ENCODE assay signal across 7 mouse cellular contexts in the genomic region with DNA sequence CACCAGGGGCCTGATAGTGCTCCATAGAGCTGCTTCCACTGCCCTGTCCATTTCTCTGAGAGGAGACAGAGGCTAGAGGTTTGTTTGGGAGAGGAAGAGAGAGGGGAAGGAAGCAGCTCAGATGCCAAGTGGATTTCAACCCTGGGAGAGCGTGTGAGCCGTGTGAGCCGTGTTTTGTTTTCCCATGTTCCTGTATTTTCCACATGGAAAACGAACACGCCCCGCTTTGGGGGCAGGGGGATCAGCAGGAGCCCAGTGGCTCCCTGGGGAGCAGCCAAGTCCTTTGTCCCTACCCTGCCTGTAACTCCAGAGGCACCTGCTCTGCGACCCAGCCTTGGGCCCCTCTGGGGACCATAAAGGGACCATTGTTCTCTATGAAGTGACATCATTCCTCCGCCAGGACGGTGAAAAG. TPM values are rescaled to one million over a fixed set of nuclear protein-coding genes. Genes with fewer than 3 reads are reported as not detected.
A peak's percentile ranks its signal among the peaks of the same experiment; 100 is the strongest.
DNase-seq lines count a peak whose midpoint lies in the region; ATAC-seq lines count a peak whose summit lies in the region.

No protein-coding gene starts in this region.

- no peak overlapping the region for H3K4me3 ChIP-seq in embryonic facial prominence, embryonic 13.5 days
- H3K4me3 ChIP-seq in heart, embryonic 10.5 days, result no peak overlapping the region
- no peak overlapping the region for H3K4me3 ChIP-seq in stomach, embryonic 16.5 days (replicated peaks; ENCODE audit: low read length)

- H3K4me1 ChIP-seq in embryonic facial prominence, embryonic 13.5 days, result peaks cover 28% of the 10 kb centered on the region
- H3K4me1 ChIP-seq in heart, embryonic 10.5 days, result peaks cover 87% of the 10 kb centered on the region
- peaks cover 18% of the 10 kb centered on the region for H3K4me1 ChIP-seq in stomach, embryonic 16.5 days (ENCODE audit: control insufficient read depth, insufficient read depth, low read length)

- DNase-seq in heart, embryonic 10.5 days (ENCODE audit: low spot score), result peak; percentile 78
- peak; percentile 54 for DNase-seq in kidney, adult 9 months
- DNase-seq in lung, postnatal 14 days, result peak; percentile 64
- no peak for DNase-seq in cerebellum, adult 9-11 months
- no peak for DNase-seq in ovary, adult 18-20 months (ENCODE audit: low spot score)

- WGBS in embryonic facial prominence, embryonic 13.5 days, result 22% methylated on average over 9 of the region's 9 CpGs
- 47% methylated on average over 9 of the region's 9 CpGs for WGBS in heart, embryonic 10.5 days
- 45% methylated on average over 9 of the region's 9 CpGs for WGBS in stomach, embryonic 16.5 days

- peak overlapping the region; percentile 84 for H3K27ac ChIP-seq in embryonic facial prominence, embryonic 13.5 days
- peak overlapping the region; percentile 92 for H3K27ac ChIP-seq in heart, embryonic 10.5 days
- peak overlapping the region; percentile 98 for H3K27ac ChIP-seq in stomach, embryonic 16.5 days (ENCODE audit: low read length)

- peaks cover 24% of the 10 kb centered on the region for H3K27me3 ChIP-seq in embryonic facial prominence, embryonic 13.5 days
- H3K27me3 ChIP-seq in heart, embryonic 10.5 days (ENCODE audit: insufficient read depth, poor library complexity, severe bottlenecking), result peaks cover 7% of the 10 kb centered on the region; the same call in 1 of the 2 replicates
- peaks cover 7% of the 10 kb centered on the region; the same call in 1 of the 2 replicates for H3K27me3 ChIP-seq in stomach, embryonic 16.5 days (ENCODE audit: control insufficient read depth, insufficient read depth, low read length)

- H3K9me3 ChIP-seq in embryonic facial prominence, embryonic 13.5 days, result no peaks in the 10 kb centered on the region
- no peaks in the 10 kb centered on the region for H3K9me3 ChIP-seq in heart, embryonic 10.5 days
- no peaks in the 10 kb centered on the region for H3K9me3 ChIP-seq in stomach, embryonic 16.5 days (replicated peaks; ENCODE audit: control insufficient read depth, low read length)

- no peaks in the 10 kb centered on the region for H3K36me3 ChIP-seq in embryonic facial prominence, embryonic 13.5 days
- H3K36me3 ChIP-seq in heart, embryonic 10.5 days, result peaks cover 10% of the 10 kb centered on the region; the same call in 1 of the 2 replicates
- no peaks in the 10 kb centered on the region for H3K36me3 ChIP-seq in stomach, embryonic 16.5 days (ENCODE audit: control insufficient read depth, insufficient read depth, low read length)

- peak overlapping the region; percentile 55 for H3K9ac ChIP-seq in embryonic facial prominence, embryonic 13.5 days
- peak overlapping the region; percentile 53 for H3K9ac ChIP-seq in stomach, embryonic 16.5 days (ENCODE audit: low read length)

- no peak for ATAC-seq in embryonic facial prominence, embryonic 13.5 days (ENCODE audit: insufficient number of reproducible peaks, insufficient read depth, low FRiP score, low TSS enrichment, low read depth)
- ATAC-seq in stomach, embryonic 16.5 days (ENCODE audit: insufficient read depth, low FRiP score), result peak; percentile 81

- H3K4me2 ChIP-seq in embryonic facial prominence, embryonic 13.5 days, result peak overlapping the region; percentile 3; the same call in 1 of the 2 replicates
- peak overlapping the region; percentile 30 for H3K4me2 ChIP-seq in stomach, embryonic 16.5 days (ENCODE audit: low read depth, low read length)

RNA-seq across cellular contexts. Expression of gene Crybb3, which starts 51.7 kb away (rescaled TPM):
- 1.3 and 2.5 TPM in 2 replicates for polyA plus RNA-seq in embryonic facial prominence, embryonic 13.5 days (2015; fragmentation: Nextera tagmentation; extraction: Ambion mirVana)
- polyA plus RNA-seq in heart, embryonic 10.5 days (2016; fragmentation: Nextera tagmentation; extraction: Ambion mirVana), result 0.71 and 0.87 TPM in 2 replicates
- polyA plus RNA-seq in stomach, embryonic 16.5 days (2015; fragmentation: Nextera tagmentation; extraction: Ambion mirVana), result 0.85 and 1.2 TPM in 2 replicates

Comparison
In these comparisons a context has a peak if more than half of its experiments do, and no peak if none do; other contexts are left out.
1. DNase-seq: peak in heart, embryonic 10.5 days (single experiment), kidney, adult 9 months (single experiment) and lung, postnatal 14 days (single experiment); none in cerebellum, adult 9-11 months (single experiment) and ovary, adult 18-20 months (single experiment).
2. Peak in every context shown above with its lines, with median percentiles within 50 percentile points of each other: H3K27ac ChIP-seq.